ENCODE assay signal across 9 mouse cellular contexts in the genomic region with DNA sequence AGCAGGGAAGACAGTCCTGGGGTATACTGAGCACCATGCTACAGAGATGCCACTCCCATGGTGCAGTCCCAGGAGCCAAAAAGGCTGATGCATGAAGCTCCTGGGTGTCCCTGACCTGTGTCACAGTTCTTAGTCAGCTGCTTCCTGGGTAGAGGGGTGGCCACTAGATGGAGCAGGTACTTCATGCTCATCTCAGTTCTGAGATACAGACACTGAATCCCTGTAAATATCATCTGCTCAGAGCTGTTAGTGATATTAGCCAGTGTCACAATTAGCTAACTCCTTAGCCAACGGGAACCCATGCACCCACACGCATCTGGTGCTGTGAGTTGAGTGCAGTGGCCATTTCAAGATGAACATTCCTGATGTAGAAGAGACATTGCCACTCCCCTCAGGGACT. TPM values are rescaled to one million over a fixed set of nuclear protein-coding genes. Genes with fewer than 3 reads are reported as not detected.
DNase-seq lines count a peak whose midpoint lies in the region; ATAC-seq and TF ChIP-seq lines count a peak whose summit lies in the region.
"Had no signal": no experiment of that assay in that cellular context is flagged by ENCODE, and none has a peak within 500 bp of the region (broad histone marks: within the 10 kb centered on the region; RNA-seq: fewer than 3 reads in every experiment).

No protein-coding gene starts in this region.

- no peak for DNase-seq in kidney, postnatal 0 days (ENCODE audit: low spot score)
- peak; percentile 43 for DNase-seq in CD4-positive helper T cell, adult 2 months (ENCODE audit: low read depth, low spot score)
- DNase-seq in MN1 (ENCODE audit: low spot score): peak; percentile 76
- peak; percentile 52 for DNase-seq in induced T-regulatory cell, adult 2 months (ENCODE audit: low read depth)
- DNase-seq in forebrain, embryonic 14.5 days (ENCODE audit: low spot score): no peak
- DNase-seq in gastrocnemius, postnatal 36 days: no peak
- no peak for DNase-seq in cerebellum, adult 11-12 months

- H3K27me3 ChIP-seq in kidney, postnatal 0 days (ENCODE audit: insufficient read depth, low read length): no peaks in the 10 kb centered on the region
- no peaks in the 10 kb centered on the region for H3K27me3 ChIP-seq in kidney, embryonic 16.5 days (ENCODE audit: insufficient read depth, low read length)
- no peaks in the 10 kb centered on the region for H3K27me3 ChIP-seq in forebrain, embryonic 14.5 days (replicated peaks; ENCODE audit: control insufficient read depth, insufficient read depth, low read length)
- H3K27me3 ChIP-seq: midbrain, embryonic 12.5 days had no signal

- no peak overlapping the region for H3K27ac ChIP-seq in kidney, postnatal 0 days
- H3K27ac ChIP-seq in kidney, embryonic 16.5 days (ENCODE audit: low read length): no peak overlapping the region
- H3K27ac ChIP-seq in forebrain, embryonic 14.5 days (ENCODE audit: low read depth, low read length): no peak overlapping the region
- H3K27ac ChIP-seq: midbrain, embryonic 12.5 days had no signal

- peaks cover 47% of the 10 kb centered on the region for H3K36me3 ChIP-seq in kidney, postnatal 0 days (ENCODE audit: insufficient read depth, low read length)
- H3K36me3 ChIP-seq in kidney, embryonic 16.5 days (ENCODE audit: insufficient read depth, low read length): peaks cover 45% of the 10 kb centered on the region
- H3K36me3 ChIP-seq in forebrain, embryonic 14.5 days (ENCODE audit: control insufficient read depth, insufficient read depth, low read length): peaks cover 72% of the 10 kb centered on the region

- WGBS in kidney, postnatal 0 days: 72% methylated on average over 2 of the region's 2 CpGs
- WGBS in kidney, embryonic 16.5 days: 87% methylated on average over 2 of the region's 2 CpGs
- 89% methylated on average over 2 of the region's 2 CpGs for WGBS in forebrain, embryonic 14.5 days

- no peak overlapping the region for H3K4me2 ChIP-seq in kidney, postnatal 0 days (ENCODE audit: low read length)
- H3K4me2 ChIP-seq in kidney, embryonic 16.5 days (replicated peaks; ENCODE audit: low read depth, low read length): no peak overlapping the region
- H3K4me2 ChIP-seq in forebrain, embryonic 14.5 days (ENCODE audit: low read length): no peak overlapping the region
- H3K4me2 ChIP-seq: midbrain, embryonic 12.5 days had no signal

- H3K9ac ChIP-seq in kidney, postnatal 0 days (ENCODE audit: low read depth, low read length): no peak overlapping the region
- no peak overlapping the region for H3K9ac ChIP-seq in kidney, embryonic 16.5 days (replicated peaks; ENCODE audit: low read length)
- no peak overlapping the region for H3K9ac ChIP-seq in forebrain, embryonic 14.5 days (ENCODE audit: low read length)
- H3K9ac ChIP-seq: midbrain, embryonic 12.5 days had no signal

- H3K4me1 ChIP-seq in kidney, postnatal 0 days (replicated peaks; ENCODE audit: insufficient read depth, low read length): no peaks in the 10 kb centered on the region
- no peaks in the 10 kb centered on the region for H3K4me1 ChIP-seq in kidney, embryonic 16.5 days (ENCODE audit: insufficient read depth, low read length)
- H3K4me1 ChIP-seq in forebrain, embryonic 14.5 days (ENCODE audit: control insufficient read depth, insufficient read depth, low read length): 0 out of 2 replicates have a peak, but pooled peaks cover under 1% of the 10 kb centered on the region

- TF ChIP-seq CTCF in kidney, postnatal 0 days (IDR thresholded peaks at IDR 0.05; ENCODE audit: low read depth): peak; percentile 63

- no peak for ATAC-seq in kidney, postnatal 0 days (replicated peaks; ENCODE audit: low FRiP score, low read depth)
- ATAC-seq in kidney, embryonic 16.5 days (ENCODE audit: low FRiP score, low TSS enrichment): no peak
- no peak for ATAC-seq in forebrain, embryonic 14.5 days

- no peak overlapping the region for H3K4me3 ChIP-seq in kidney, postnatal 0 days (replicated peaks; ENCODE audit: low read depth, low read length)
- H3K4me3 ChIP-seq in kidney, embryonic 16.5 days (ENCODE audit: low read length): no peak overlapping the region
- H3K4me3 ChIP-seq in forebrain, embryonic 14.5 days (ENCODE audit: low read depth, low read length): no peak overlapping the region
- H3K4me3 ChIP-seq: midbrain, embryonic 12.5 days had no signal

- H3K9me3 ChIP-seq in kidney, postnatal 0 days (replicated peaks; ENCODE audit: low read length): no peaks in the 10 kb centered on the region
- H3K9me3 ChIP-seq in kidney, embryonic 16.5 days (ENCODE audit: low read length): no peaks in the 10 kb centered on the region
- H3K9me3 ChIP-seq in forebrain, embryonic 14.5 days (replicated peaks; ENCODE audit: control insufficient read depth, low read length): no peaks in the 10 kb centered on the region
- H3K9me3 ChIP-seq: midbrain, embryonic 12.5 days had no signal

- intact Hi-C loops in gastrocnemius, postnatal 36 days (cut with DNase I): loop anchor here (5.0 kb wide), 1 partner anchor 237 kb away; no protein-coding TSS in a partner anchor

RNA-seq across cellular contexts. Expression of a gene that starts 9.6 kb away (rescaled TPM):
- 21.3 and 23.1 TPM in 2 replicates for polyA plus RNA-seq in kidney, postnatal 0 days (2015; fragmentation: Nextera tagmentation; extraction: Ambion mirVana)
- polyA plus RNA-seq in kidney, embryonic 16.5 days (2015; fragmentation: Nextera tagmentation; extraction: Ambion mirVana): 41.9 and 44.1 TPM in 2 replicates
- polyA plus RNA-seq in forebrain, embryonic 14.5 days (2014; fragmentation: Nextera tagmentation; extraction: Ambion mirVana): 56.0 and 63.6 TPM in 2 replicates
- total RNA-seq in gastrocnemius, postnatal 36 days (2021): 1 to 10 TPM; 2.1 to 2.9 TPM

RNA-seq across cellular contexts. Expression of a gene that starts 27.0 kb away (rescaled TPM):
- polyA plus RNA-seq in kidney, postnatal 0 days (2015; fragmentation: Nextera tagmentation; extraction: Ambion mirVana): 24.2 and 25.8 TPM in 2 replicates
- 30.6 and 34.2 TPM in 2 replicates for polyA plus RNA-seq in kidney, embryonic 16.5 days (2015; fragmentation: Nextera tagmentation; extraction: Ambion mirVana)
- polyA plus RNA-seq in forebrain, embryonic 14.5 days (2014; fragmentation: Nextera tagmentation; extraction: Ambion mirVana): 28.8 and 33.1 TPM in 2 replicates
- total RNA-seq in gastrocnemius, postnatal 36 days (2021): 10 to 100 TPM; 18.2 to 19.5 TPM

RNA-seq across cellular contexts. Expression of a gene that starts 30.6 kb away (rescaled TPM):
- 0.04 TPM in 1 of 2 replicates, not detected in the other for polyA plus RNA-seq in kidney, postnatal 0 days (2015; fragmentation: Nextera tagmentation; extraction: Ambion mirVana)
- 0.02 and 0.03 TPM in 2 replicates for polyA plus RNA-seq in kidney, embryonic 16.5 days (2015; fragmentation: Nextera tagmentation; extraction: Ambion mirVana)
- 0.11 and 0.17 TPM in 2 replicates for polyA plus RNA-seq in forebrain, embryonic 14.5 days (2014; fragmentation: Nextera tagmentation; extraction: Ambion mirVana)
- total RNA-seq in gastrocnemius, postnatal 36 days (2021): under 1 TPM in 1 of 2 experiments, not detected in 1; 0.03 TPM

RNA-seq across cellular contexts. Expression of a gene that starts 35.8 kb away (rescaled TPM):
- 1.1 TPM in 2 replicates for polyA plus RNA-seq in kidney, postnatal 0 days (2015; fragmentation: Nextera tagmentation; extraction: Ambion mirVana)
- polyA plus RNA-seq in kidney, embryonic 16.5 days (2015; fragmentation: Nextera tagmentation; extraction: Ambion mirVana): 0.92 and 1.4 TPM in 2 replicates
- polyA plus RNA-seq in forebrain, embryonic 14.5 days (2014; fragmentation: Nextera tagmentation; extraction: Ambion mirVana): 0.22 and 1.1 TPM in 2 replicates
- under 1 TPM; 0.44 to 0.82 TPM for total RNA-seq in gastrocnemius, postnatal 36 days (2021)

RNA-seq across cellular contexts. Expression of a gene that starts 55.5 kb away (rescaled TPM):
- 12.9 and 14.6 TPM in 2 replicates for polyA plus RNA-seq in kidney, postnatal 0 days (2015; fragmentation: Nextera tagmentation; extraction: Ambion mirVana)
- polyA plus RNA-seq in kidney, embryonic 16.5 days (2015; fragmentation: Nextera tagmentation; extraction: Ambion mirVana): 31.7 and 35.3 TPM in 2 replicates
- 15.7 and 27.1 TPM in 2 replicates for polyA plus RNA-seq in forebrain, embryonic 14.5 days (2014; fragmentation: Nextera tagmentation; extraction: Ambion mirVana)
- 1 to 10 TPM; 3.7 to 9.0 TPM for total RNA-seq in gastrocnemius, postnatal 36 days (2021)

Comparison
In these comparisons a context has a peak if more than half of its experiments do, and no peak if none do; other contexts are left out.
1. DNase-seq: peak in CD4-positive helper T cell, adult 2 months (single experiment), MN1 (single experiment) and induced T-regulatory cell, adult 2 months (single experiment); none in kidney, postnatal 0 days (single experiment), forebrain, embryonic 14.5 days (single experiment), gastrocnemius, postnatal 36 days (0 of 2) and cerebellum, adult 11-12 months (single experiment).